Mouse (Mus musculus) heart, embryonic 15.5 days (tissue): ENCODE results near the gene Otud7b. TPM values are rescaled to one million over a fixed set of nuclear protein-coding genes. Genes with fewer than 3 reads are reported as not detected.

Source experiments
- ATAC-seq: fragments of 200-750 bp; cut with Nextera tagmentation; replicated peaks from 2 replicates; pipeline ENCODE4 v1.8.0; 2017; ENCODE audit warnings: low read depth, moderate TSS enrichment; ENCODE audit not compliant: insufficient number of reproducible peaks, insufficient read depth, low FRiP score
- H3K27ac ChIP-seq: fragments of 300-500 bp; sonication (generic); 2 replicates; pipeline ENCODE4 v1.5.1; 2015; ENCODE audit warnings: mild to moderate bottlenecking, inconsistent platforms
- H3K27me3 ChIP-seq: fragments of 300-500 bp; sonication (generic); 2 replicates; pipeline ENCODE4 v1.6.1; 2015; ENCODE audit warnings: inconsistent platforms
- H3K36me3 ChIP-seq: fragments of 300-500 bp; sonication (generic); 2 replicates; pipeline ENCODE4 v1.6.1; 2015; ENCODE audit warnings: mild to moderate bottlenecking, inconsistent platforms
- H3K4me1 ChIP-seq: fragments of 300-500 bp; sonication (generic); replicated peaks from 2 replicates; pipeline ENCODE4 v1.6.1; 2015; ENCODE audit warnings: inconsistent platforms
- H3K4me2 ChIP-seq: fragments of 300-500 bp; sonication (generic); 2 replicates; pipeline ENCODE4 v1.6.1; 2015; ENCODE audit warnings: inconsistent platforms, mild to moderate bottlenecking, moderate library complexity
- H3K4me3 ChIP-seq: fragments of 300-500 bp; sonication (generic); 2 replicates; pipeline ENCODE4 v1.5.1; 2015; ENCODE audit warnings: mild to moderate bottlenecking, inconsistent platforms
- H3K9ac ChIP-seq: fragments of 300-500 bp; sonication (generic); 2 replicates; pipeline ENCODE4 v1.6.1; 2015; ENCODE audit warnings: mild to moderate bottlenecking, inconsistent platforms
- H3K9me3 ChIP-seq: fragments of 300-500 bp; sonication (generic); replicated peaks from 2 replicates; pipeline ENCODE4 v1.6.1; 2016; ENCODE audit warnings: inconsistent platforms
- whole genome bisulfite sequencing: fragments of 180-500 bp; shearing (Covaris S2); methylation state at CpG from one replicate; pipeline ENCODE4 v1.1.7; 2015; ENCODE audit warnings: mixed read lengths; 5-methylcytosine and 5-hydroxymethylcytosine counted together
- polyA plus RNA-seq: library from polyadenylated mRNA; unstranded; fragments of >200 nt; fragmentation: Nextera tagmentation; extraction: Ambion mirVana; gene quantifications from 2 replicates; pipeline ENCODE4 v1.2.1, GENCODE M21; 2015

The Otud7b gene
- polyA plus RNA-seq, 1 experiment from 2014 or later: 20.1 TPM

DNA sequence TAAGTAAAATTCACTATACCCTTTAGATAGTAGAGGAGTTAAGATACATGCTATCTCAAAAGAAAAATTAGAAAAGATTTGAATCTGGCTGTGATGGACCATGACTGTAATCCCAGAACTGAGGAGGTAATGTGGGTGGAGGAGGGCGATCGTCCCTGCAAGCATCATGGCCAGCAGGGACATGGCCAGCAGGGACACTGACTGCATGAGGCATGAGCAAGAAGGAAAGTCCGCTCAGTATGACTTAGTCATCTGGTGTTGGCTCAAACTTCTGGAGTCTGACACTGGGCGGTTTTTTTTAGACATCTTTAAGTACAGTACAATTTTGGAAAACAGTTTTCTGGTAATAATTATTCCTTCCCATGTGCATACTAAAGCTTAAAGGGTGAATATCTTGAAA, 16.5 kb upstream of the Otud7b start:
- H3K4me3 ChIP-seq: no peak overlapping the region
- ATAC-seq: no peak
- no peak overlapping the region for H3K27ac ChIP-seq
- H3K36me3 ChIP-seq: no peaks in the 10 kb centered on the region
- 76% methylated on average over 4 of the region's 4 CpGs for WGBS
- H3K4me2 ChIP-seq: no peak overlapping the region
- H3K4me1 ChIP-seq: peaks cover 2% of the 10 kb centered on the region
- no peaks in the 10 kb centered on the region for H3K9me3 ChIP-seq
- H3K9ac ChIP-seq: no peak overlapping the region
- H3K27me3 ChIP-seq: no peaks in the 10 kb centered on the region

DNA sequence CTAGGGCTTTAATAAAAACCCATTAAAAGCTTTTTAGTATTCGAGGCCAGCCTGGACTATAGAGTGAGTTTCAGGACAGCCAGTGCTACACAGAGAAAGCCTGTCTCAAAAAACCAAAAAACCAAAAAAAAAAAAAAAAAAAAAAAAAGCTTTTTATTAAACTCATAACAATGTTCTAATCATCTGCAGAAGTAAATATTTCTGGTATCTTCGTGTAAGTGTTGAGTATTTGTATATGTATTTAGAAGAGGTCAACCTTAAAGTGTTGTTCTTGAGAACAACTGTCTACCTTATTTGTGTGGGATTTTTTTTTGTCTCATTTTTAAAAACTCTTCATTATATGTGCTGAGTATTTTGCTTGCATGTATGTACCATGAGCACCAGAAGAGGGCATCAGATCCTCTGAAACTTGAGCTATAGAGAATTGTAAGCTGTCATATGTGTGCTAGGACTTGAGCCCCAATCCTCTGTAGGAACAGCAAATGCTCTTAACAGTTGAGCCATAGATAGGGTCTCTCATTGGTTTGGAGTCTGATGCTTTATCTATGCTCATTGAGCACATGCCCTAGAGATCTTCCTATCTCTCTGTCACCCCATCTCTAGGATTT, 14.3 kb upstream of the Otud7b start:
- Histone ChIP-seq H3K4me3 (no peak overlapping the region), H3K4me2 (no peak overlapping the region), H3K9ac (no peak overlapping the region), H3K27me3 (no peaks in the 10 kb centered on the region), H3K4me1 (peaks cover 11% of the 10 kb centered on the region), H3K27ac (no peak overlapping the region), H3K36me3 (no peaks in the 10 kb centered on the region), H3K9me3 (no peaks in the 10 kb centered on the region)
- no peak for ATAC-seq
- 54% methylated on average over 2 of the region's 2 CpGs for WGBS

DNA sequence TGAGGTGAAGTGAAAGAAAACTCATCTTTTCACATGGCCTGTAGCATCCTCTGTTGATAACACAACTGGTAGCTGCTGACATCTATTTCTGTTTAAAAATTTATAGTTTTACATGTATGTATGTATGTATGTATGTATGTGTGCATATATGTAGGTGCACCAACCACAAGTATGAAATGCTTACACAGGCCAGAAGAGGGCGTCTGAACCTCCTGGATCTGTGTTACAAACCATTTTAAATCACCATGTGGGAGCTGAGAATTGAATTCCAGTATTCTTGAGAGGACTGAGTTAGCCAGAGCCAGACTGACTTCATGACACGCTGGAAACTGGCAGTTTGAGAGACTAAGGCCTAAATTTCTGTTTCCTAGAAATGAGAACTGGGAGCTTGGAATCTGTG, 13.2 kb upstream of the Otud7b start:
- Histone ChIP-seq H3K27me3 (no peaks in the 10 kb centered on the region), H3K4me2 (no peak overlapping the region)
- WGBS: 68% methylated on average over 2 of the region's 2 CpGs

DNA sequence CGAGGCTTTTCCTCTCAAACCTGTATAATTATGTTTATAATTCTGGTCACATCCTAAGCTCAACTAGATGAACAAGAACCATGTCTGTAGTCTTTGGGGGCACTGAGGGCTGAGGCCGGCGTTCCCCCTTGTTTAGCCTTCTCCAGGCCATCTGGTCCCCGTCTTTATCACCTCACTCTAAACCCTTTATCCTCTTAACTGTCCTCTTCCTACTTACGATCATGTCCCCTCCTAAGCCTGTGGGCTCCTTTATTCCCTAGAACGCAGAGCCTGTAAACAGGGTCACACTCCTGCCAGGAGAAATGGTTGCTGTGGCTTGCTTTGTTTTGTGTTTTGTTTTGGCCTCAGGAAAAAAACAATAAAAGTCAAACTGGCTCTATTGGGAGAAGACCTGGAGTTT, 12.4 kb upstream of the Otud7b start:
- Histone ChIP-seq H3K36me3 (no peaks in the 10 kb centered on the region), H3K4me1 (peaks cover 11% of the 10 kb centered on the region), H3K27me3 (no peaks in the 10 kb centered on the region), H3K9me3 (no peaks in the 10 kb centered on the region), H3K4me2 (no peak overlapping the region), H3K4me3 (no peak overlapping the region), H3K9ac (no peak overlapping the region), H3K27ac (no peak overlapping the region)
- 62% methylated on average over 6 of the region's 6 CpGs for WGBS
- ATAC-seq: no peak

More for the DNA sequence above, 13.2 kb upstream of the Otud7b start:
- Histone ChIP-seq H3K9me3 (no peaks in the 10 kb centered on the region), H3K4me1 (peaks cover 11% of the 10 kb centered on the region), H3K36me3 (no peaks in the 10 kb centered on the region), H3K27ac (no peak overlapping the region), H3K9ac (no peak overlapping the region), H3K4me3 (no peak overlapping the region)
- no peak for ATAC-seq

DNA sequence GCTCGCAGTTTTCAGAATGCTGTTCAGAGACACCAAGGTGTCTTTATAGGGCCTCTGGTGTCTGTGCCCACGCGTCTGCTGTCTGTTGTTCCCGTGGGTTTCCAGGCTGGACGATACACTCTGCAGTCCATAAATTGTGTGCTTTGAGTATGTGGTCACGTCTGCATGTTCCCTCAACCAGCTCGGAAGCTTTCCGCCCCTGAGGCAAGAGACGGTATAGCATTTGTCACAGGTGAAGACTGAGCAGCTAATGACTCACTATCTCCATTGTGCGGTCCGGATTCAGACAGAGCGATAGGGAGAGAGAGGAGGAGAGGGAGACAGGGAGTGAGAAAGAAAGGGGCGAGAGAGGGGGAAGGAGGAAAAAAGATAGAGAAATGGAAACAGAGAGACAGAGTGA, 10.8 kb upstream of the Otud7b start:
- no peaks in the 10 kb centered on the region for H3K9me3 ChIP-seq
- H3K4me3 ChIP-seq: peak overlapping the region; percentile 27
- H3K27ac ChIP-seq: peak overlapping the region; percentile 4; the same call in 1 of the 2 replicates
- H3K4me2 ChIP-seq: peak overlapping the region; percentile 55
- ATAC-seq: no peak
- H3K9ac ChIP-seq: no peak overlapping the region
- no peaks in the 10 kb centered on the region for H3K27me3 ChIP-seq
- H3K4me1 ChIP-seq: peaks cover 15% of the 10 kb centered on the region
- no peaks in the 10 kb centered on the region for H3K36me3 ChIP-seq
- WGBS: 40% methylated on average over 13 of the region's 13 CpGs

DNA sequence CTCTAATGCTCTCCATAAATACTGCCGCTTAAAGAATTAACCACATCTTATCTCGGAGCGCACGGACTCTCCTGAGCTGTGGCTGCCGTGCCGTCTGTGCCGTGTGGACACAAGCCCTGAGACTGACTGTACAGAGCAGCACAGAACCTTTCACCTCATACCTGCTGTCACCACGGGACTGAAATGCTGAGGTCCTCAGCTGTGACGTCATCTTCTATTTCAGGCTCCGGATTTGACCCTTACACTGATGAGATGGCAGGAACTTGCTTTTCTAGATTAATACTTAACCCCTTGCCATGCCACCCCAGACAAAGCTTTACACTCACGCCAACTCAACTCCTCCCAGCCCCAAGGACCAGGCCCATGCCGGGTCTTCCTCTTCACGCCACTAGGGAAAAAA, 10.1 kb upstream of the Otud7b start:
- Histone ChIP-seq H3K27ac (peak overlapping the region; percentile 4), H3K4me2 (peak overlapping the region; percentile 55), H3K9me3 (no peaks in the 10 kb centered on the region), H3K27me3 (no peaks in the 10 kb centered on the region), H3K9ac (no peak overlapping the region), H3K36me3 (no peaks in the 10 kb centered on the region), H3K4me1 (peaks cover 21% of the 10 kb centered on the region), H3K4me3 (peak overlapping the region; percentile 27)
- whole genome bisulfite sequencing: 22% methylated on average over 13 of the region's 13 CpGs
- peak; percentile 87 for ATAC-seq

DNA sequence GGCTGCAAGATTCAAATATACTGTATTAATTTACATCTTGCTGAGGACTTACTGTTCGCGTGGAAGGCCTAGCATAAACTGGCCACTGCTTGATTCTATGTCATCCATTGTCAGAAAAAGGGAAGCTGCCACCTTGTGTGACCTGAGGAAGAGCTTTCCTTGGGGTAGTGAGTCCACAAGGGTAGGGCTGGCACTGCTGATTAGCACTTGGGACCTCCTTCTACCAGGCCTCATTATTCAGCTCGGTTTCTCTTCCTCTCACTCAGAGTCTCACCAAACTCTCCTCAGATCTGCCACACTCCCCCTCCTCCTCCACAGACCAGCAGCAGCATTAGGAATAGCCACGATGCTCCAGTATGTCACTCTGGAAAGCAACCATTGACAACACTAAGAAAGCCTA, 6.2 kb upstream of the Otud7b start:
- no peak overlapping the region for H3K9ac ChIP-seq
- peaks cover 29% of the 10 kb centered on the region for H3K4me1 ChIP-seq
- no peaks in the 10 kb centered on the region for H3K36me3 ChIP-seq
- no peak for ATAC-seq
- H3K4me2 ChIP-seq: no peak overlapping the region
- WGBS: 60% methylated on average over 4 of the region's 4 CpGs
- no peaks in the 10 kb centered on the region for H3K9me3 ChIP-seq
- no peaks in the 10 kb centered on the region for H3K27me3 ChIP-seq
- H3K27ac ChIP-seq: no peak overlapping the region
- H3K4me3 ChIP-seq: no peak overlapping the region

DNA sequence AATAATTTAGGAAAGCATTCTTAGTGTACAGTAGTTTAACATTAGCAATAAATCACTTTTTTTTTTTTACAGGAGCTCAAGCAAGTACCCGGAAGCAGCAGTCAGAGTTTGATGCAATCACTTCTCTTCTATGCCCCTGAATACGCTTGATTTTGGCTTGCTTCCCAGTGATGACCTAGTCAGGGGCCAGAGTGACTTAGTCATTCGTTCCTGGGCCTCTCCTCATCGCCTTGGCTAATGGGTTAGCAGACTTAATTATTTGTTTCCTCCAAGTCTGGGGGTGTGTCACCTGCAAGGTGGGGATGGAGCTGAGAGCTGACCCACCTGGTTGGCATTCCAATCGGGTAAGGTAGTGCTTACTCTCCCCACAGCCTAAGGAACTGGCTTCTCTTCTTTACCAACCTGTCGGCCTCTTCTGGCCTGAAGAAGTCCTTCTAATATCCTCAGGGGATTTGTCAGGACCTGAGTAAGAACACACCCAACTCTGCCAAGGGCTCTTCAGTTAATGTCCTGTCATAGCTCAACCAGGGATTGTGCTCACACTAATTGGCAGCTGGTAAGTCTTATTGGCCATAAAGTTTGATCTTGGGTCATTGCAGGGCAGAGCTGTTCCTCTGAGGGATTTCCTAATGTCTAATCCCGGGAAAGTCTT, 5.6 kb upstream of the Otud7b start:
- Histone ChIP-seq H3K27me3 (no peaks in the 10 kb centered on the region), H3K4me1 (peaks cover 28% of the 10 kb centered on the region), H3K36me3 (no peaks in the 10 kb centered on the region), H3K27ac (no peak overlapping the region), H3K9ac (no peak overlapping the region), H3K4me3 (no peak overlapping the region), H3K9me3 (no peaks in the 10 kb centered on the region), H3K4me2 (no peak overlapping the region)
- no peak; the same call in 1 of the 2 replicates for ATAC-seq
- WGBS: 32% methylated on average over 7 of the region's 7 CpGs

DNA sequence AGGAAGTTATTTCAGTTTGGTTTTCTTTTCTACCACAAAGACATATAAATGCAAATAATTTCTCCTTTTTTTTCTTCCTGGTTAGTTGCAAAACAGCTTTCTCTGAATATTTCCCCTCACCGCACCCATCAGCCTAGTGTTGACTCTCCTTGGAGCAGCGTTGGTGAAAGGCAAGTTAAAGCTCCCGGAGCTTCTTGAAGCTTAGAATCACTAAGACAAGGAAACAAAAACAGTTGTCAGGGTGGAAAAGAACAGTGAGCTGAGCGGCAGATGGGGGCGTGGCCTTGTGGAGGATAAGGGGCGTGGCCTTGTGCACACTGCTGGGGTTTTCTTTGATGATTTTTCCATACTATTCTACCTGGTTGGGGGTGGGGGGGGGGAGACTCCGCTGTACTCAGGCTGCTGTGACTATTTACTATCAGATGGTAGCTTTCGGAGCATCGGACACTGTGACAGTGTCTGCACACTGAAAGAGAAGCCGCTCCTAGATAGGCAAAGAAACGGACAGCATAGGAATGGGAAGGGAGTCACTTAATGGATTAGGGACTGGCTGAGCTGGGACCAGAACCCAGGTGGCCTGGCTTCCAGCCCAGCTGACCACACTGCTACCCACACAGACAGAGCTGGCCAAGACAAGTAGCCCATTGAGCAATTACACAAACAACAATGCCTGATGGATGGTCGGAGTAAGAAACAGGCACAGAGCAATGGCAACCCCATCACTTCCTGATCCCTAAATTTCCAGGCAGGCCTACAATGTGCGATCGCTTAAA, 2.0 kb upstream of the Otud7b start:
- WGBS: 22% methylated on average over 14 of the region's 14 CpGs
- no peak for ATAC-seq

DNA sequence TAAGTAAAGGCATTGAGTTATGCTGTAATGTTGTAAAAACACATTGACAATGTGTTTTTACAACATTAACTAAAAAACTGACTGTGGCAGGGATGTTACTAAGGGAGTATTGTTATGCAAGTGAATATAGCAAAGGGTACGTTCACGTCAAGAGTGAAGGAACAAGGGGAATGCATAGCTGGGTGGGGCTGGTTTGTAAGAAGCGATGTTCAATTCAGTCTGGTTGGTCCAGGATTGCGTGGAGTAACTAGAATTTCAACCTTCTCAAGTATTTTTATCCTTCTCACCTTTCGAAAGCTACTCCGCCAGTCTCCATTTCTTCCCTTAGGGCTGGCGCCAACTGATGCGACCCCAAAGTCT, 446 bp upstream of the Otud7b start:
- Histone ChIP-seq H3K4me1 (peaks cover 29% of the 10 kb centered on the region), H3K4me3 (peak overlapping the region; percentile 88), H3K4me2 (peak overlapping the region; percentile 76), H3K36me3 (no peaks in the 10 kb centered on the region), H3K27ac (peak overlapping the region; percentile 95), H3K9ac (peak overlapping the region; percentile 93), H3K27me3 (no peaks in the 10 kb centered on the region), H3K9me3 (no peaks in the 10 kb centered on the region)
- 6% methylated on average over 8 of the region's 8 CpGs for WGBS
- no peak; the same call in 1 of the 2 replicates for ATAC-seq

More for the DNA sequence above, 2.0 kb upstream of the Otud7b start:
- Histone ChIP-seq H3K4me2 (peak overlapping the region; percentile 62), H3K27me3 (no peaks in the 10 kb centered on the region), H3K4me1 (peaks cover 37% of the 10 kb centered on the region), H3K36me3 (no peaks in the 10 kb centered on the region), H3K27ac (no peak overlapping the region), H3K4me3 (peak overlapping the region; percentile 28), H3K9me3 (no peaks in the 10 kb centered on the region), H3K9ac (no peak overlapping the region)

DNA sequence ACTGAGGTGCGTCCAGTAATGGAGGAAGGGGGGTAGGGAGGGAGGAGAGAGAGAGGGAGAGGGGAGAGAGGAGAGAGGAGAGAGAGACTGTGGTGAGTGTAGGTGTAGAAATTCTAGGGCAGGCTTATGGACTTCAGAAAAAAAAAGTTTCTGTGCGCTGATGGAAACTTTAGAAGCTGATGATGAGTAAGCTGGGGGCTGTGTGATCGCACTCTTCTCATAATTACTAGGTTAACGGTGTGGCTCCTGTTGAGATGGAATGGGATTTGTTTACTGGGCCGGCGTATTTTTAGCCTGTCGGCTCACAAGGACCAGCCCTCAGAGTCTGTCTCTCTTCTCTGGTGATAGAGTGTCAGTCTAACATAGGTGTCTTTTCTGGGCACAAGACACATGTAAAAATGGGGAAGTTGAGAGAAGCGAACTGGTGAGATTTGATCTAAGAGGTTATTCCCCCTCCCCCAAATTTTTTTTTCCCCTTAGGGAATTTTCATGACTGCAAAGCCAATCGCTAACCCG, 963 bp downstream of the Otud7b start:
- Histone ChIP-seq H3K4me3 (peak overlapping the region; percentile 88), H3K36me3 (no peaks in the 10 kb centered on the region), H3K9me3 (no peaks in the 10 kb centered on the region), H3K27ac (peak overlapping the region; percentile 95), H3K9ac (peak overlapping the region; percentile 93), H3K4me2 (peak overlapping the region; percentile 76), H3K4me1 (peaks cover 28% of the 10 kb centered on the region), H3K27me3 (no peaks in the 10 kb centered on the region)
- ATAC-seq: no peak
- 4% methylated on average over 10 of the region's 10 CpGs for WGBS
